Mouse (Mus musculus): ENCODE results near the gene Trpm3.
A peak's percentile ranks its signal among the peaks of the same experiment; 100 is the strongest.

Gene Trpm3

DNA sequence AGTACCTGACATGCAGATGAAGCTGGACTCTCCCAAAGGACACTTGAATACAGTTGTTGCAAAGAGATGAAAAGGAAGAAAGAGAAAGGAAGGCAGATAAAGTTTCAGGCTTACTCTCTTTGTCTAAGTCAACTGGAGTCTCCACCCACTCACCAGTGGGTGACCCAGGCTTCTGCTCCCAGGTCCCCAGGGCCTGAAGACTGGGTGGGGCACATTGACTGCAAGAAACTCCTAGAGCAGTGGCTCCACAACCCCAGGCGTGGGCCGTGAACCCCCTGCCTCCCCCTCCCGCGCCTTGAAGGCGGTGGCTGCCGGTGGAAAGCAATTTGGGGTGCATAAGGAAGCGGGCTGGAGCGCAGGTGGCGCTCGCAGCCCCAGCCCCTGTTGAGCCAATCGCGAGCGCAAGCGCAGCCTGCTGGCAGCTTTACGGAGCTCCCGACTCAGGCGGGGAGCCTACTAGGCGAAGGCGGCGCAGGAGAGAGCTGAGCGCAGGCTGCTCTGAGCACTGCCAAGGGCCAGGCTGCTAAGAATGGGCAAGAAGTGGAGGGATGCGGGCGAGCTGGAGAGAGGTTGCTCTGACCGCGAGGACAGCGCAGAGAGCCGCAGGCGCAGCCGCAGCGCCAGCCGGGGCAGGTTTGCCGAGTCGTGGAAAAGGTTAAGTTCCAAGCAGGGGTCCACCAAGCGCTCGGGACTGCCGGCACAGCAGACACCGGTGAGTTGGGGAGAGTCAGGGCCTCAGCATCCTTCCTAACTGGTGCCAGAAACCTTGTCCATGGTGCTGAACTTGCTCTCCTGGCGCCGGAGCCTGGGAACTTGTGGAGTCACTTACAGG, at the start of gene Trpm3:
Trpm3 (plus strand) TSS at position 457 of the 832 bp plus-strand sequence.
- DNase-seq (ENCODE audit: low spot score): peak; percentile 53

DNA sequence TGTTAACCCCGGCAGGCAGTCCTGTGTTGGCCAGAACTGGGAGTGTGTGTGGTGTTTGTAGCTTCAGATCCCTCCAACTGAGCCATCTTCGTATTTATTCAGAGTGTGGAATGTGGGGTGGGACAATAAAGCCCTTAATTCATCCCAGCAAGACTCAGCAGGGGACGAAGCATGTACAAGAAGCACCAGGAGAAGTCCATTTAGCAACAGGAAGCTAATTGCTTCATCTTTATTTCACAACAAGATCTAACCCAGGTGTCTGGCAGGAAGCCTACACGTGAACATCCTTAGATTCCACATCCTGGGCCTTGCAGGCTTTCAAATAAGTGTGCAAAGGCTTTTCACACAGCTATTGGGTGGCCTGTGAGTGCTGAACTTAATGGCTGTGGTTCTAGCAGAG, 38.3 kb upstream of the Trpm3 start:
- peak; percentile 6 for DNase-seq (ENCODE audit: low spot score)

DNA sequence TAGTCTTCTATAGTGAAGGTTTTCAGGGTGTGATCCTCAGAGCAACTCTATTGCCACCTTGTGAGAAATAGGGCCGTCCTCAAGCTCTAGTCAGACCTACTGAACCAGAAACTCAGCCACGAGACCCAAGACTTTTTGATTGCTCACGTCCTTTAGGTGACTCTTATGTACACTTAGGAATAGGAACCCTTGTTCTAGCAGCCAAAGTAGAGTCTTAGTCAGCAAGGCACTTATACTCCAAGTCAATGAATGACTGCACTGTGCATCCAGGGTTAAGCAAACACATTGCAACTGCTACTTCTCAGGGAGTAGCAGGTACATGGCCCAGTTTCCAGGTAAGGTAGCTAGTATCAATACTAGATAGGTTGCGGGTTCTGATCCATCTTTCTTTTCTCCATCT, 35.0 kb upstream of the Trpm3 start:
- no peak for DNase-seq (ENCODE audit: low spot score)

DNA sequence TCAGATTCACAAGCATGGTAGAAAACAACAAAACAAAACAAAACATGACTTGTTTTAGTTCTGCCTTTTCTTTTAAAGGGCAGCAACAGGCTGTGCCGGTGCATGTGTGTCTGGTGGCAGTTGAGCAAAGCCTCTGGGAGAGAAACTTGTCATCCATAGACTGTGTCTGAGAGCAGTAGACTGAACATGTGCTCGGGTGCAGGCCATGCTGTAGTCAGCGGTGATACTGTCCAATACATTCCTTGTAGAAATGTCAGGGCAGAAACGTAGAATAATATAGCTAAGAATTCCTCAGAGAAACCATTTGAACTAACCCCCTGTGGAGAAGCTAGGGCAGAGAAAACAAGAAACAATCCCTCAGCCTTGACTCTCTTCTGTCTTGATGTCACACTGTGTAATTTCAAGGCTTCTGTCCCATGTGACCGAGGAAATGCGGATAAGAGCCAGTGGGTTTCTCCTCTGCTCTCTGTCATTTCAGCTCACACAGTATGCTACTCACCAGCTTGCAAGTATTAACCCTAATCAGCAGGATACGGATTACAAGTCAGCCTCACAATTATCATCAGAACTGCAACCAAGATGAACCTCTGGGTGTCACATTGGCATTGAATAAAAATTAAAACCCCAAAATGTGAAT, 33.9 kb upstream of the Trpm3 start:
- DNase-seq (ENCODE audit: low spot score): no peak

DNA sequence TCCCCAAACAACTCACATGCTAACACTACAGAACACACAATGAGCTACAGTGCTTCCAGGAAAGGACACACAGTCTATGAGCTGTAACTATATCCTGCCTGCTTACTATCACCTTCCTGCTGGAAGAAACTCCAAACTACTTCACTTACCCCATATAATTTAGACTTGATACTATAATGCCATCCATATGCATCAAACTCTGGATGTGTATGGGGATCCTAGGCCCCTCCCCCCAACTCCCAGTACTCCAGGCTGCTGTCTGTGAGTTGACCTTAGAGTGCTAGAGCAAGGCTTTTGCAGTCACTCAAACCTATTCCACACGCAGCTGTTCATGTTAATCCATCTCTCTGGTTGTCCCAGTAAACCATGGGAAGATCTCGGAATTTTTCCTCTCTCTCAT, 33.2 kb upstream of the Trpm3 start:
- no peak for DNase-seq (ENCODE audit: low spot score)

DNA sequence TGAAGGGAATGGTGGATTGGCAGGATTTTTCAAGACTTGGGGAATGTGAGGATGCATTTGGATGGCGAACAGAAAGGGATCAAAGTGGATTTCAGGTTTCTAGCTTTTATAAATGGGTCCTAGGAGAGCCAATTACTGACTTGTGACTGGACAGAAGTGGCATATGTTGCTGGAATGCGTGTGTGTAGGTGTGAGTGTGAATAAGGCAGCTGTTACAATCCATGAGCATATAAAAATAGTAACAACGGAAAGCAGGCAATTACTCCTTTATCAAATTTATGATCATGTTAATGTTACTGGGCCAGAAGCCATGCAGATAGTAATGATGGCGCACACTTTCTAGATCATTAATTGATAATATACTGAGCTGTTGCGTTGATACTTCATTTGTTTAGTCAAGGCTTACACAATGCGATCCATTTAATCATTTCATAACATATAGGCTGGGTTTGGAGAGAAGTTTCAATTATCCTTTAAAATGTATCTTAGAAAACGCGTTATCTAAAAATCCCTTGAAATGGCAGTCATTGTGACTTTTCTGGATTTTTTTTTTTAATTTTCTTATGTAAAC, 29.9 kb upstream of the Trpm3 start:
- DNase-seq (ENCODE audit: low spot score): no peak

DNA sequence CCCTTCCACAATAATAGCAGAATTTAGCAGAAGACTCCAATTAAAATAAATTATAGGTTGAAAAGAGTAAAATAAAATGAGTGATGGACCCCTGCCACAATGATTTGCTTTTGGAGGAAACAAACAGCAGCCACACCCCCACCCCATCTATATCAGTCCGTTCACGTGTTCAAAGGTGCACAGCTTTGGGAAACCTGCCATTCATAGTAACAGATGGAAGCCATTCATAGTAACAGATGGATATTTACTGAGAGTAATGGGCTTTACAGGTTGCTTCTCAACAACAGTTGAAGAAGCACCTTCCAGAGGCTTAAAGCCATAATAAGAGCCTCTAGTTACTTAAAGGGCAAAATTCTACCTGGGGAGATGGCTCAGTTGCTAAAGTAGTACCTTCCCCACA, 17.9 kb upstream of the Trpm3 start:
- DNase-seq (ENCODE audit: low spot score): no peak

DNA sequence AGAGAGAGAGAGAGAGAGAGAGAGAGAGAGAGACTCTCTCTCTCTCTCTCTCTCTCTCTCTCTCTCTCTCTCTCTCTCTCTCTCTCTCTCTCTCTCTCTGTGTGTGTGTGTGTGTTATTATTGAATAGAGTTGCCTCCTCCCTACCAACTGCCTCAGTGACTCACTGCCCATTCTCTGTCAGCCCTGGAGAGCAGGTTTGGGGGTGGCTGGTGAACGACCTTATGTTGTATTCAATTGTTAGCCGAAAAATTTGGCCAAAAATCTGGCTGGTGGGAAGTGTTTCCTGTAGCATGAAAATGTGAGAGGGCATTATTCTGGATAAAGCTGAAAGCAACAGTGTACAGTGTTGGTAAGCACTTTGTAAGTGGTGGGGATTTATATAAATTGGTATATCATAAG, 17.2 kb upstream of the Trpm3 start:
- DNase-seq (ENCODE audit: low spot score): peak; percentile 26

DNA sequence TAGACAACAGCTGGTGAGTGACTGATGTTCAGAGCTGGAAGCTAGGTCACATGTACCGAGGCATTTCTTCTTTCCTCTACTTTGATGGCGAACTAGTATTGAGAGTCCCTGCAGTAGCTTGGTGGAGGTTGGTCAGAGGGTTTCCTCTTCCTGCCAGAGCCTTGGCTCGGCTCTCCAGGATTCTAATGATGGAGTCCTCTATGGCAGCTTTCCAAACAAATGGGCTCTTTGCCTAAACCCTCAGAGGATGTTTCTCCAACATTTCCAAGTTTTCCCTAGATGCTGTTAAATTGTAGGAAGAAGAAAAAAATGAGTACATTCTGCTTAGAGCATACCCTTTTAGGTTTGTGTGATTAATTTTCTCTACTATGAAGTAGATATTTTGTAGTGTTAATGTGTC, 6.2 kb upstream of the Trpm3 start:
- DNase-seq (ENCODE audit: low spot score): no peak

DNA sequence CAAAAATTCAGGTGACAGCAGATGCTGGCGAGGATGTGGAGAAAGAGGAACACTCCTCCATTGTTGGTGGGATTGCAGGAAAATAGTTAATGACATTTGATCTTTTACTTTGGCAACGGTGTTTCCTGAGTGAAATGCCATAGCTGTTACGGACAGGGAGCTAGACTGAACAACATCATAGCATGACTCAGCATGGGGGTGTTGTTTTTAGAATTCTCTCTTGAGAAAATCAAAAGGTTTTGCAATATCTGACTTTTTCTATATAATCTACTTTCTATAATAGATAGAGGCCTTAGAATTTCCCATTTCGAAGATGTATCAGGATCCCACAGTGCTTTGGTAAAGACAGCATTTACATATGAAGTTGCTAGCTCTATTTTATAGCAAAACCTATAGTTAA, 39.7 kb downstream of the Trpm3 start:
- DNase-seq (ENCODE audit: low spot score): no peak

DNA sequence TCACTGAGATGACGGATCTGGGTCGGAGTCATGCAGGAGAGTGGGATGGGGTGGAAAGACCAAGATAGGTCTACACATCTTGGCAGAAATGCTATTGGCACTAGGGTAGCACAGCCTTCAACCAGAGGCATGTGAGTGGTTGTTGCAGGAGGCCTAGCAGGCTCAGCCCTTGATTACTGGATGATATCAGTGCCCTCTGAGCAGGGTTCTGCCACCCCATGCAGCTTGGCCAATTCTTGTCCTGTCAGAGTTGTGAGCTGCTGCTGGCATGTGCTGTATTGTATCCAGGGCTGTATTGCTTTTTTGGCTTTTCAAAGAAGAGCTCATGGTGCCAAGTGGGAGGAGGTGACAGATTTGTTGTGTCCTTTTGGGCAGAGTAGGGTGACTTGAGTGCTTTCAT, 40.2 kb downstream of the Trpm3 start:
- no peak for DNase-seq (ENCODE audit: low spot score)

DNA sequence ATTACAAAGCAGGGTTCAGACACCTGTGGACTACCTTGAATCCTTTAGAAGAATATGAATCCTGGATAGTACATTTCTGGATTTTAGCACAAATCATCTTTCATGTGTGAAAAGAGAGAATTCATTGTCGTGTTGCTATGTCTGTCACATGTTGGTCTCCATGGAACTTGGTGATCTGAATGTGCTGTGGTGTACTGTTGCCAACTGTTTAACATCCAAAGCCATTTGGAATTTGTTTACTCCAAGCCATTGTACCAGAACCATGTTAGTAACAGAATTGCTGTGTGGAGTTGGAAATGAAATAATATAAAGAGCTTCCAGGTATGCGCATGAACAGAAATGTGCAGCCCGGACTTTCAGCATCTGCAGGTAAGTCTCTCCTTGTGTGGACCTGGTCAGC, 41.3 kb downstream of the Trpm3 start:
- DNase-seq (ENCODE audit: low spot score): no peak

DNA sequence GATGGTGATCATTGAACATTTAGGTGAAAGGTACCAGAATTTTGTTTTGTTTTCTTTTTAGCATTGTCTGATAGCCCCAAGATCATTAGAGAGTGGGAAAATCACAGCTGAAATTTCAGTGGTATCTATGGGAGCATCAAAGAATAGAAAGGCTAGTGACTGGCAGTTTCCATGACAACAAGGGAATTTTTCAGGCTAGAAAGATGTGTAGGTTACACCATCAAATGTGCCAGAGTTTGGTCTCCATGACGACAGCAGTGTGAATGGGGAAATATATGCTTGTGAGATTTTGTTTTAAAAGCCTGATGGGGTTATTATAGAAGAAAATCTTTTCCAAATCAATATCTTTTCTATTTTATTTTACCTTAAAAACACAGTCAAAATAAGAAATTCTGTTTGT, 50.9 kb downstream of the Trpm3 start:
- peak; percentile 18 for DNase-seq (ENCODE audit: low spot score)

DNA sequence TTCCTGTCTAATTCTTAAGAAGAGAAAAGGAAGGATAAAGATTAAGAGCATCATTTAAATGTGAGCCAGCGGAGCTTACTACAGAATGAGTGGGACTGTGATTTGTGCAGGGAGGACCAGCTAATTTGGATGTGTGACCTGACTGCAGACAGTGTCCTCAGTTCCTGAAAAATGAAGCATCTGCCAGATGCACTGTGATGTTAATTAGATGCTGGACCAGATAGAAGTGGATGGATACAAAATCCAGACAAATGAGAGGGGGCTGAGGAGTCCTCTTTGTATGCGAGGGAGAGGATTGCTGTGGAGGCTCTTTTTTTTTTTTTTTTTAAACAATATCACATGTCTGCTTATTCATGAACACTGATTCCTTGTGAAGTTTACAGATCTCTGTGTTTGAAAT, 83.7 kb downstream of the Trpm3 start:
- no peak for DNase-seq (ENCODE audit: low spot score)

DNA sequence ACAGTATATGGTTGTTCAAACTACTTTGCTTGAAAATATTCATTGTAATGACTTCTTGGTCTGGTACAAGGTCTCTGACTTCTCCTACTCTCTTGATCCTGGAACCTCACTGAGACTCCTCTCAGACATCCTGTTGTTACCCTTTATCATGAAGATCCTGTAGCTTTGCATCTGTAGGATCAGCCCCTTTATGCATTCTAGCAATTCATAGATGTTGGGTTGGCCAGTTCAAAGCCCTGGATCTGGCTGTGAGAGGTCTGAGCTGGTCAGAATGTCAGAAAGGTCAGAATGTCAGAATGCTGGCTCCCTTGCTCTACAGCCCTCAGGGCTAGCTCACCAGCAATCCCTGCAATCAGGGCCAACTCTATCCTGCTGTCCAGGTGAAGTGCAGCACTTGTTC, 95.3 kb downstream of the Trpm3 start:
- DNase-seq (ENCODE audit: low spot score): no peak

DNA sequence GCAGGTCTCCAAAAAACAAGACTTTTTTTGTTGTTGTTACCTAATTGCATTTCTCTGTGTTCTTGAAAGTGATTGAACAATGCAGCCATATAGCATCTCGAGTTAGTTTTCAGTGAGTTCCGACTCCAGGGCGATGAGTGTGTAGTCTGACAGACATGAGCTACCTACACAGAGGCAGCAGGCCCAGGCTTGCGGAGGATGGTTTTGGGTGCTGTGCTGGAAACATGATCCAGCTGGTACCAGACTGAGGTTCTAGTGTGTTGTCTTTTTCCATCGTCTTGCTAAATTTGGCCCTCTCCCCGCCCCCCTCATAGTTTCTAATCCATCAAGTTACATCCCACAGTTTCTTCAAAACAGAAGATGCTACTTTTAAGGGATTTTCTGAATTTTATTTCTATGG, 110.2 kb downstream of the Trpm3 start:
- peak; percentile 62 for DNase-seq (ENCODE audit: low spot score)

DNA sequence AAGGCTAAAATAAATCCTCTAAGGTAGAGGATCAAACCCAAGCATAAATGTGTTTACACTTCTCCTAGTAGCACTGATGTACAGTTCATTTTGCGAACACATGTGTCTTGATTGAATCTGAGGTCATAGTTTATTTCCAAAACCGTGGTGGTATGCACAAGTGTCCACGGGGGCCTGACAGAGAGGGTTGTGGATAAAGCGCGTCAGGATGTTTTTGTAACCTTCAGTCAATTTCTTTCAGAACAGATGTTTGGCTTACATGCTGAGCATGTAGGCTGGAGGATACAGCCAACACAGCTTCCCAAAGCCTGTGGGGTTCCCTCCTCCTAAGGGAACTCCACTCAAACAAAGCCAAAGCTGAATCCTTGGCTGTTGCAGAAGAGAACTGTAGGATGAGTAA, 134.1 kb downstream of the Trpm3 start:
- DNase-seq (ENCODE audit: low spot score): no peak

DNA sequence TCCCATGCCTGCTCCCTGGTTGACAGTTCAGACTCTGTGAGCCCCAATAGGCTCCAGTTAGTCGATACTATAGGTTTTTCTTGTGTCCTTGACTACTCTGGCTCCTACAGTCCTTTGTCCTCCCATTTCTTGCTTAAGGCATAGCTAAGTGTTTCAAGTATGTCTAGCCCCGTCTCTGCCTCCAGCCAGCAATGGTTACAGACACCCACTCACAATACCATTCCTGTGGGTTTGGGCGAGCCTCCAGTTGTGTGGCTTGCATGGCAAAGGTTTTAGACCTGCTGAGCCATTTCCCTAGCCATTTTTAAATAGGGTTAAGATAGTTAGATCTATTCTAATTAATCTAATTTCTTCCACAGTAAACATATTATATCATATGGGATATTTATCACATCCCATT, 145.8 kb downstream of the Trpm3 start:
- DNase-seq (ENCODE audit: low spot score): no peak

DNA sequence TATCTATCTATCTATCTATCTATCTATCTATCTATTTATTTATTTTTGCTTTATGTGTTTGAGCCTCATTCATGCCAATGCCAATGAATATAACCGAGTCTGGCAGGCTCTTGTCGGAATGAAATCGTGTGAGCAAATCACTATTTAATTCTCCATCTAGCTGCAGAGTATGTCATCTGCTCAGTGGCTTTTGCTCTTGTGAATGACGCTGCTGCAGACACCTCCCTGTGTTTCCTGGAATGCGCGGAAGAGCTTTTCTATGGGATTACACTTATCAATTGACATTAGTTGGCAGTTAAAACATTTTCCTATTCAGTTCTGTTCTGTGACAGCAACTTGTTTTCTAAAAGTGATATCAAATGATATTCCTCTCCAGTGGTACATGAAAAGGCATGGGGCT, 153.8 kb downstream of the Trpm3 start:
- DNase-seq (ENCODE audit: low spot score): no peak

DNA sequence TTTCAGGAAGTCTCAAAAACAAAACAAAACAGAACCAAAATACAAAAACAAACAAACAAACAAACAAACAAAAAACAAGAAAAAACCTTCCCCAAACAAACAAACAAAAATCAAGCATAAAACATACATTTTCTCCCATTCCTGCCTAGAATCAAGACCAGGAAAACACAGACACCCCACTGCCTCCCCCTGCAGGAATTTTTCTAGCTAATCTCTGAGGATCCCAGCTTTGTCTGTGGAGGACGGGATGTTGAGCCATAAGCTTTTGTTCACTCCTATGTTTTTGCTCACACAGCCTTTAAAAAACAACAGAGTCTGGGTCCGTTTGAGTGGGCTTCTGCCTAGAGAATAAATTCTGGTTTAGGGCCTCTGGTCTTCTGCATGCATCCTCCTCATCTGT, 162.1 kb downstream of the Trpm3 start:
- DNase-seq (ENCODE audit: low spot score): peak; percentile 28

DNA sequence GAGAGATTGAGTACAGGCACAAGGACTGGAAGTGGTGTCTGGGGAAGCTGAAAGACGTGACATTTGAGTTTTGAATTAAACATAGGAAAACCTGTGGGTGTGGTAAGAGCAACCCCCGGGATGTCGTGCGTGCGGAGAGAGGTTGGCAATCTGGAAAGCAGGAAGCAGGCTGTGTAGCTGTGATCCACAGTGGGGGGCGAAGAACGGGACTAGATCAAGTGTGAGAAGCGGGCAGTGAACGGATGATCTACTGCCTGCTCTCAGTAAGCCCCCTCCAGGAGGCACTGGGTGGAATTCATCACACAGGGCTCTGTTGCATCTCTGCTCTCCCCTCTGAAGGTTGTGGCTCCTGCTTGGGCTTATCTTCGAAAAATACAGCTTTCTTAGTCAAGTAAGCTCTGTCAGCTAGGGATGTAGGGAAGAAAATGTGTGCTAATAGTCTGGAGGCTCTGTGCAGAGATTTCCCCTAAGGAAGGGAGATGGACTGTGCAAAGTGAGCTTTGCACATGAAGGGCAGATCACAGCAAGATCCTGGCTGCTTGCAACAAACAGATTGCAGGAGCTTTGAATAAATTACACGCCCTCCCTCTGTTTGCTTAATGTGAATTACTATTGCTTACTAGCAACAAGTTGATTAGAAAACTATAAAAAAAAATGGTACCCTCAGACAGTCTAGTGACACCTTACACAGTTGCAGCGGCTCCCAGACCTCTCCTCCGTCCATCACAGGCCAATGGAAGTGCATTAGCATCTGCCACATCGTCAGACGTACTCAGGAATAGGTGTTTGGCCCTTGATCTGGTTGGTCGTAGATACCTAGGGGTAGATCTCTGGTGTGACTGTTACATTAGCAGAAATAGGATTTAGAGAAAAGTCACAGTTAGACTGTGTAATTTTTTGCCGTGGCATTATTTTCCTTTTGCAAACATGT, 164.4 kb downstream of the Trpm3 start:
- no peak for DNase-seq (ENCODE audit: low spot score)

DNA sequence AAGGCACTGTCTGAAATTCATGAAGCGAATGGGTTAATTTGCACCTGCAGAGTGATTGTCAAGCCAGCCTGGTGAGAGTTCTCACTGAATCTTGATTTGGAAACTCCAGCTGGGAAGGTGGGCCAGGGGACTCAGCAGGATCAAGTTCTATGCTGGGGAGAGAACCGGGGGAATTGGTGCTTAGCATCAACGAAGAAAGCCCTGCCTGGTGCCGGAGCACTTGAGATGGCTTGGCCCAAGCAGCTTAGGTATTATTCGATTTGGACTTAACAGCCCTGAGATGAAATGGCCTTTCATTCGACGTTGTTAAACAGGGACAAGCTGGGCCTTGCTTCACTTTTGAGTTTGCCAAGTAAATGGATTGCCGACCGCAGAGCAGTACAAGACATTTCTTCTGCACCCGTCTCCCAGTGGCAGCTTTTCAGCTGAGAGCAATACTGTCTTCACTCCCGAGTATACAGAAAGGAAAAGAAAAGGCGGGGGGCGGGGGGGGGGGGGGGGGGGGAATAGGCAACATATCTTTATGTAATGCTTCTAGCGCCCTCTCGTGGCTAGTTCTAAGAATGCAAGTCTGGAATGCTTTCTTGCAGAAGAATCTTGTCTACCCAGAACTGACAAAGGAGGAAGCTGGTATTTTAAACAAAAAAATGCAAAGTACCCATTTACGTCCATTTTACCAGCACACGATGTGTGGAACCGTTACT, 165.3 kb downstream of the Trpm3 start:
- DNase-seq (ENCODE audit: low spot score): peak; percentile 92
